Mouse (Mus musculus) cerebellum, adult 2 months (tissue): ENCODE measurements around the gene Ttn.

Source experiments
- CTCF ChIP-seq: fragments of 200-500 bp; IDR thresholded peaks from 2 replicates; pipeline ENCODE4 v1.5.1; 2011; ENCODE audit warnings: low read depth, mild to moderate bottlenecking, control low read depth, low read length, moderate library complexity, borderline replicate concordance; ENCODE audit not compliant: insufficient read depth
- POLR2A ChIP-seq: fragments of 200-500 bp; IDR thresholded peaks from 2 replicates; pipeline ENCODE4 v1.6.1; 2011; ENCODE audit warnings: low read length, control low read depth, borderline replicate concordance; ENCODE audit not compliant: insufficient read depth

- TF ChIP-seq POLR2A (no peak), CTCF (no peak)
Measured at GRCm38 (mm10) chr2:76881406-76881805, 100.9 kb downstream of the Ttn start.
